Mouse (Mus musculus): ENCODE measurements at regions not wholly inside any gene's neighbourhood (a gene's known extent, or its start where the extent isn't known, plus 50 kb on each side); places are given as distances from the start of the nearest gene placed in this dataset.

GRCm38 (mm10) chr3:21997387-21997786 lies 79.1 kb upstream of the Tbl1xr1 start:
- TF ChIP-seq TCF12 (IDR thresholded peaks at IDR 0.05; ENCODE audit: insufficient read depth, poor library complexity, severe bottlenecking) (no peak), MYOD1 (IDR thresholded peaks at IDR 0.05; ENCODE audit: control insufficient read depth in 1 of 3, insufficient read length in 2 of 3, low read depth in 2 of 3) (no peak), MYOG (IDR thresholded peaks at IDR 0.05; ENCODE audit: control insufficient read depth in 1 of 3, insufficient read depth in 1 of 3, insufficient read length in 2 of 3, low read depth in 2 of 3) (no peak)
- no peak overlapping the region for H3K4me2 ChIP-seq (ENCODE audit: low read depth)
- no peaks in the 10 kb centered on the region for H3K79me2 ChIP-seq (ENCODE audit: control insufficient read depth, insufficient read depth)
- no peak overlapping the region for H3K4me3 ChIP-seq
- H3K27me3 ChIP-seq (ENCODE audit: control insufficient read depth, insufficient read depth, insufficient read length), result no peaks in the 10 kb centered on the region
- H3ac ChIP-seq (ENCODE audit: control insufficient read depth, insufficient read length), result no peak overlapping the region
- no peaks in the 10 kb centered on the region for H3K36me3 ChIP-seq (ENCODE audit: control insufficient read depth, insufficient read depth)

GRCm38 (mm10) chr3:22005456-22005855 lies 71.0 kb upstream of the Tbl1xr1 start:
- H3K27me3 ChIP-seq (ENCODE audit: control insufficient read depth, insufficient read depth, insufficient read length), result no peaks in the 10 kb centered on the region
- no peaks in the 10 kb centered on the region for H3K36me3 ChIP-seq (ENCODE audit: control insufficient read depth, insufficient read depth)

GRCm38 (mm10) chr3:22006113-22006512 lies 70.3 kb upstream of the Tbl1xr1 start:
- Histone ChIP-seq H3K36me3 (ENCODE audit: control insufficient read depth, insufficient read depth) (no peaks in the 10 kb centered on the region), H3ac (ENCODE audit: control insufficient read depth, insufficient read length) (no peak overlapping the region), H3K79me2 (ENCODE audit: control insufficient read depth, insufficient read depth) (no peaks in the 10 kb centered on the region), H3K27me3 (ENCODE audit: control insufficient read depth, insufficient read depth, insufficient read length) (no peaks in the 10 kb centered on the region), H3K4me3 (no peak overlapping the region), H3K4me2 (ENCODE audit: low read depth) (no peak overlapping the region)
- TF ChIP-seq E2F4 (IDR thresholded peaks at IDR 0.05; ENCODE audit: insufficient read depth) (no peak), POLR2AphosphoS2 (IDR thresholded peaks at IDR 0.05; ENCODE audit: insufficient read length, low read depth) (no peak), USF1 (IDR thresholded peaks at IDR 0.05; ENCODE audit: low read depth) (no peak), TCF12 (IDR thresholded peaks at IDR 0.05; ENCODE audit: insufficient read depth, poor library complexity, severe bottlenecking) (no peak), TCF3 (IDR thresholded peaks at IDR 0.05; ENCODE audit: insufficient read length, low read depth) (no peak)

More at GRCm38 (mm10) chr3:22005456-22005855, 71.0 kb upstream of the Tbl1xr1 start:
- no peak overlapping the region for H3ac ChIP-seq (ENCODE audit: control insufficient read depth, insufficient read length)
- no peak overlapping the region for H3K4me3 ChIP-seq
- TF ChIP-seq TCF12 (IDR thresholded peaks at IDR 0.05; ENCODE audit: insufficient read depth, poor library complexity, severe bottlenecking) (no peak), MYOD1 (IDR thresholded peaks at IDR 0.05; ENCODE audit: control insufficient read depth in 1 of 3, insufficient read length in 2 of 3, low read depth in 2 of 3) (no peak), POLR2AphosphoS2 (IDR thresholded peaks at IDR 0.05; ENCODE audit: insufficient read length, low read depth) (no peak), TCF3 (IDR thresholded peaks at IDR 0.05; ENCODE audit: insufficient read length, low read depth) (no peak), REST (IDR thresholded peaks at IDR 0.05; ENCODE audit: insufficient read depth, insufficient read length) (no peak), POLR2A (IDR thresholded peaks at IDR 0.05; ENCODE audit: insufficient read length, low read depth) (no peak), MYOG (IDR thresholded peaks at IDR 0.05; ENCODE audit: control insufficient read depth in 1 of 3, insufficient read depth in 1 of 3, insufficient read length in 2 of 3, low read depth in 2 of 3) (no peak)
- H3K79me2 ChIP-seq (ENCODE audit: control insufficient read depth, insufficient read depth), result no peaks in the 10 kb centered on the region
- H3K4me2 ChIP-seq (ENCODE audit: low read depth), result no peak overlapping the region

GRCm38 (mm10) chr3:22006651-22007050 lies 69.8 kb upstream of the Tbl1xr1 start:
- H3K4me2 ChIP-seq (ENCODE audit: low read depth), result no peak overlapping the region
- no peaks in the 10 kb centered on the region for H3K36me3 ChIP-seq (ENCODE audit: control insufficient read depth, insufficient read depth)
- no peak overlapping the region for H3ac ChIP-seq (ENCODE audit: control insufficient read depth, insufficient read length)
- no peaks in the 10 kb centered on the region for H3K27me3 ChIP-seq (ENCODE audit: control insufficient read depth, insufficient read depth, insufficient read length)
- H3K4me3 ChIP-seq, result no peak overlapping the region
- TF ChIP-seq POLR2AphosphoS2 (IDR thresholded peaks at IDR 0.05; ENCODE audit: insufficient read length, low read depth) (no peak), TCF12 (IDR thresholded peaks at IDR 0.05; ENCODE audit: insufficient read depth, poor library complexity, severe bottlenecking) (no peak), SRF (IDR thresholded peaks at IDR 0.05; ENCODE audit: control insufficient read depth, insufficient read length, low read depth) (no peak), TCF3 (IDR thresholded peaks at IDR 0.05; ENCODE audit: insufficient read length, low read depth) (no peak), MYOD1 (IDR thresholded peaks at IDR 0.05; ENCODE audit: control insufficient read depth in 1 of 3, insufficient read length in 2 of 3, low read depth in 2 of 3) (no peak), MAX (IDR thresholded peaks at IDR 0.05; ENCODE audit: low read depth) (no peak), E2F4 (IDR thresholded peaks at IDR 0.05; ENCODE audit: insufficient read depth) (no peak), CEBPB (IDR thresholded peaks at IDR 0.05; ENCODE audit: insufficient read depth, poor library complexity, severe bottlenecking) (no peak), REST (IDR thresholded peaks at IDR 0.05; ENCODE audit: insufficient read depth, insufficient read length) (no peak), USF1 (IDR thresholded peaks at IDR 0.05; ENCODE audit: low read depth) (no peak), MYOG (IDR thresholded peaks at IDR 0.05; ENCODE audit: control insufficient read depth in 1 of 3, insufficient read depth in 1 of 3, insufficient read length in 2 of 3, low read depth in 2 of 3) (no peak), POLR2A (IDR thresholded peaks at IDR 0.05; ENCODE audit: insufficient read length, low read depth) (no peak)
- no peaks in the 10 kb centered on the region for H3K79me2 ChIP-seq (ENCODE audit: control insufficient read depth, insufficient read depth)

GRCm38 (mm10) chr3:22007736-22008135 lies 68.7 kb upstream of the Tbl1xr1 start:
- Histone ChIP-seq H3ac (ENCODE audit: control insufficient read depth, insufficient read length) (no peak overlapping the region), H3K4me3 (no peak overlapping the region), H3K27me3 (ENCODE audit: control insufficient read depth, insufficient read depth, insufficient read length) (no peaks in the 10 kb centered on the region), H3K36me3 (ENCODE audit: control insufficient read depth, insufficient read depth) (no peaks in the 10 kb centered on the region), H3K4me2 (ENCODE audit: low read depth) (no peak overlapping the region), H3K79me2 (ENCODE audit: control insufficient read depth, insufficient read depth) (no peaks in the 10 kb centered on the region)
- TF ChIP-seq TCF3 (IDR thresholded peaks at IDR 0.05; ENCODE audit: insufficient read length, low read depth) (no peak), MAX (IDR thresholded peaks at IDR 0.05; ENCODE audit: low read depth) (no peak), REST (IDR thresholded peaks at IDR 0.05; ENCODE audit: insufficient read depth, insufficient read length) (no peak), MYOD1 (IDR thresholded peaks at IDR 0.05; ENCODE audit: control insufficient read depth in 1 of 3, insufficient read length in 2 of 3, low read depth in 2 of 3) (no peak), E2F4 (IDR thresholded peaks at IDR 0.05; ENCODE audit: insufficient read depth) (no peak), POLR2AphosphoS2 (IDR thresholded peaks at IDR 0.05; ENCODE audit: insufficient read length, low read depth) (no peak), POLR2A (IDR thresholded peaks at IDR 0.05; ENCODE audit: insufficient read length, low read depth) (no peak), TCF12 (IDR thresholded peaks at IDR 0.05; ENCODE audit: insufficient read depth, poor library complexity, severe bottlenecking) (no peak), MYOG (IDR thresholded peaks at IDR 0.05; ENCODE audit: control insufficient read depth in 1 of 3, insufficient read depth in 1 of 3, insufficient read length in 2 of 3, low read depth in 2 of 3) (no peak), SRF (IDR thresholded peaks at IDR 0.05; ENCODE audit: control insufficient read depth, insufficient read length, low read depth) (no peak), CEBPB (IDR thresholded peaks at IDR 0.05; ENCODE audit: insufficient read depth, poor library complexity, severe bottlenecking) (no peak), USF1 (IDR thresholded peaks at IDR 0.05; ENCODE audit: low read depth) (no peak)
